Mouse (Mus musculus) embryonic facial prominence, embryonic 10.5 days (tissue): ENCODE results near the gene Foxn3. TPM values are rescaled to one million over a fixed set of nuclear protein-coding genes. Genes with fewer than 3 reads are reported as not detected.

Experiments
- DNase-seq: peaks from one replicate; pipeline ENCODE4 v3.0.0-alpha.2; 2017; ENCODE audit warnings: low spot score
- H3K27ac ChIP-seq: fragments of 300-500 bp; sonication (generic); replicated peaks from 2 replicates; pipeline ENCODE4 v1.5.1; 2016; ENCODE audit warnings: mild to moderate bottlenecking
- H3K27me3 ChIP-seq: fragments of 300-500 bp; sonication (generic); replicated peaks from 2 replicates; pipeline ENCODE4 v1.6.1; 2016; ENCODE audit warnings: low read depth, mild to moderate bottlenecking; ENCODE audit not compliant: poor library complexity, severe bottlenecking
- H3K36me3 ChIP-seq: fragments of 300-500 bp; sonication (generic); replicated peaks from 2 replicates; pipeline ENCODE4 v1.6.1; 2016; ENCODE audit warnings: mild to moderate bottlenecking, moderate library complexity
- H3K4me1 ChIP-seq: fragments of 300-500 bp; sonication (generic); 2 replicates; pipeline ENCODE4 v1.6.1; 2016
- H3K4me3 ChIP-seq: fragments of 300-500 bp; sonication (generic); 2 replicates; pipeline ENCODE4 v1.5.1; 2016; ENCODE audit warnings: mild to moderate bottlenecking, moderate library complexity
- H3K9me3 ChIP-seq: fragments of 300-500 bp; sonication (generic); 2 replicates; pipeline ENCODE4 v1.6.1; 2016; ENCODE audit warnings: mild to moderate bottlenecking
- WGBS: fragments of 180-500 bp; shearing (Covaris S2); methylation state at CpG from one replicate; pipeline ENCODE4 v1.1.7; 2016; 5-methylcytosine and 5-hydroxymethylcytosine counted together
- polyA plus RNA-seq: library from polyadenylated mRNA; unstranded; fragments of >200 nt; fragmentation: Nextera tagmentation; extraction: Ambion mirVana; gene quantifications from 2 replicates; pipeline ENCODE4 v1.2.1, GENCODE M21; 2016

Foxn3 gene
- 64.7 and 65.3 TPM in 2 replicates for polyA plus RNA-seq

DNA sequence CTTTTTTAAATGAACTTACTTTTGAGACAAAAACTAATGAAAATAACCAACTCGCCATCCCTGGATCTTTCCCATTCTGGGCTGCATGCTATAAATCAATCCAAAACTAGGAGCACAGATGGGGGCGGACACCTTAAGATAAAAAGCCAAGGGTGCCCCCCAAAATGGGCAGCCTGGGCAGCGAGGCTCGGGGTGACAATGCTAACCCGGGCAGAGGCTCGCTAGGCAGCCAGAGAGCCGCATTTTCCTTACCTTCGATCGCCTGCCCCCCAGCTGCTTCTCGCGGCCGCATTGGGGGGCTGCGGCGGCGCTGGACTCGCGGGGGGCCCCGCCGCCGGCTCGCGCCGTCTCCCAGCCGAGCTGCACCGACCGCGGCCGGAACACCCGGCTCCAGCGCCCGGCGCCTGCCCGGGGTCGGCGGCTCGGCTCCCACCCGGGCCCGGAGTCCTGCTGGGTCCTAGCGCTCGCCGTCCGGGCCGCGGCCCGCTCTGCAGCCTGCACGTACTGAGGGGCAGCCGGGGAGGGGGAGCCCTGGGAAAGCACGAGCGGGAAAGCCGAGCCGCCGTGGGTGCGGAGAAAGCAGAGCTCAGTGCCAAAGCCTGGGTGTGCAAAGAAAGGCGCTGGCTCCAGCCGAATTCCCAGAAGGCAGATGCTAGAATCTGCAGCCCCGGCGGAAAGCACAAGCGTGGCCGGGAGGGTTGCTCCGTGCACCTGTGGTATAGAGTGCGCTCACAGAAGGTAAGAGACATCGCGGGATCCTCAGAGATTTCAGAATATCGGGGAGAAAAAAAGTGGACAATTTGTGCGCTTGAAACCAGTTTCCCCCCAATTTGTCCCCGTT is at the start of gene Foxn3:
Gene Foxn3, minus strand, starts transcription at position 364 of the 841 bp plus-strand sequence.
- Histone ChIP-seq H3K36me3 (no peaks in the 10 kb centered on the region), H3K4me1 (peaks cover 42% of the 10 kb centered on the region), H3K9me3 (no peaks in the 10 kb centered on the region), H3K27me3 (0 out of 2 replicates have a peak, but pooled peaks cover 5% of the 10 kb centered on the region), H3K27ac (peak within 1 kb of the TSS; percentile 95), H3K4me3 (peak within 1 kb of the TSS; percentile 79)
- under 1% methylated on average over 66 of the region's 66 CpGs for WGBS
- peak; percentile 90 for DNase-seq

- DNase-seq: no peak
- Histone ChIP-seq H3K36me3 (no peaks in the 10 kb centered on the region), H3K27me3 (0 out of 2 replicates have a peak, but pooled peaks cover 4% of the 10 kb centered on the region), H3K27ac (no peak overlapping the region), H3K9me3 (no peaks in the 10 kb centered on the region), H3K4me3 (no peak overlapping the region), H3K4me1 (peaks cover 14% of the 10 kb centered on the region)
- 44% methylated on average over 9 of the region's 9 CpGs for WGBS
Observed at GRCm38 (mm10) chr12:99612181-99612871, 48.9 kb upstream of the Foxn3 start.

- no peak for DNase-seq
- Histone ChIP-seq H3K9me3 (no peaks in the 10 kb centered on the region), H3K27ac (no peak overlapping the region), H3K4me1 (peaks cover 2% of the 10 kb centered on the region; the same call in 1 of the 2 replicates), H3K27me3 (0 out of 2 replicates have a peak, but pooled peaks cover 4% of the 10 kb centered on the region), H3K4me3 (no peak overlapping the region), H3K36me3 (no peaks in the 10 kb centered on the region)
- 90% methylated on average over 7 of the region's 7 CpGs for WGBS
Observed at GRCm38 (mm10) chr12:99610868-99611267, 47.5 kb upstream of the Foxn3 start.

DNA sequence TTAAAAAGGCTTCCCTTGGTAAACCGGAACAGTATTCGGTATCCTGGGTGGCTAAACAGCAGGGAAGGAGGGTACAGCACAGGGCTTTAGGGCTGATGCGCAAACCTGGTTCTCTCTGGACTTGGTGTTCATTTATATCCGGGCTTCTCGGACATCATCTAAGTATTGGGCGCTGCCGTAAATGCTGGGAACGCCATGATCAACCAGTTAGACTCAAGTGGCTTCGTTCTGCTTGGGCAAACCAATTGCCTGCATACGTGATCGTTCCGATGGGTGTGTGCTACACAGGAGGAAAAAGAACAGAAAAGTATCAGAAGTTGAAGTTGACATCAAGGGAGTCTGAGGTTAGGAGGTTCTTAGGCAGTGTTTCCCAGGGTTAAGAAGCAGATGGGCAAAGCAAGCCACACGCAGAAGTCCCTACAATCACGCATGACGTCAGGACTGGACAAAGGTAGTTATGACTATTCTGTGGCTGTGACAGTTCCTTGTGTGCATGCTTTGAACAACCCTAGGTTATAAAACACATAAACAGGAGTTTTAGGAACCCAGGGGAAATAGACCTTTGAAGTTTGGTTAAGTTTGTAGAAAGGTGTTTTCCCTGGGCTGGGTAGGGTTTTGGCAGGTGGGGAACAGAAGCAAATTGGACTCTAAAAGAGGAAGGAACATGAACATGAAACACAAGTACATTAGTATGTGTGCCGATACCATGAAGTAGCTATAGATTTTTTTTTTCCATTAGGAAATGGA is 46.9 kb upstream of the Foxn3 start:
- Histone ChIP-seq H3K27me3 (0 out of 2 replicates have a peak, but pooled peaks cover 4% of the 10 kb centered on the region), H3K27ac (no peak overlapping the region), H3K9me3 (no peaks in the 10 kb centered on the region), H3K4me1 (peaks cover 2% of the 10 kb centered on the region; the same call in 1 of the 2 replicates), H3K4me3 (no peak overlapping the region), H3K36me3 (no peaks in the 10 kb centered on the region)
- WGBS: 93% methylated on average over 16 of the region's 16 CpGs
- DNase-seq: no peak

DNA sequence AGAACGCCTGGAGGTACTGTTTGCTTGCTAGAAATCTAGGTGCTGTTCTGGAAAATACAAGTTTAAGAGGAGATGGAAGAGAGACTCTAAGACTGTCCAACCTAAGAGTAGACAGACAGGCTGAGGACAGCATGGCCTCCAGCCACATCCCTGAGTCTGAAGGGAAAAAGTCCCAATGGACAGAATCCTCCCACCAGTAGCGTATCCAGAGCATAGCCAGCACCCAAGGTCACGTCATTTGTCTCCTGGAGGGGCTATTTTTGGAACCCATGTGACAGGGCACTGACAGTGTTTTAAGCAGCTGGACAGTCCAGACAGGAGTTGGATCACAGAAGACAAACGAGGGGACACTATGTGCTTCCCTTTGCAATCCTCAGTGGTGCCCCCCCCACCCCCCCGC is 46.3 kb upstream of the Foxn3 start:
- H3K9me3 ChIP-seq: no peaks in the 10 kb centered on the region
- 0 out of 2 replicates have a peak, but pooled peaks cover 4% of the 10 kb centered on the region for H3K27me3 ChIP-seq
- 77% methylated on average over 5 of the region's 5 CpGs for WGBS
- H3K4me1 ChIP-seq: peaks cover 2% of the 10 kb centered on the region; the same call in 1 of the 2 replicates
- no peak for DNase-seq
- no peaks in the 10 kb centered on the region for H3K36me3 ChIP-seq
- H3K4me3 ChIP-seq: no peak overlapping the region
- H3K27ac ChIP-seq: no peak overlapping the region

- no peak for DNase-seq
- no peak overlapping the region for H3K27ac ChIP-seq
- no peak overlapping the region for H3K4me3 ChIP-seq
- WGBS: 80% methylated on average over 10 of the region's 10 CpGs
- no peaks in the 10 kb centered on the region for H3K9me3 ChIP-seq
- H3K27me3 ChIP-seq: 0 out of 2 replicates have a peak, but pooled peaks cover 4% of the 10 kb centered on the region
- H3K36me3 ChIP-seq: no peaks in the 10 kb centered on the region
- H3K4me1 ChIP-seq: peaks cover 7% of the 10 kb centered on the region
Observed at GRCm38 (mm10) chr12:99608279-99608955, 45.0 kb upstream of the Foxn3 start.

- Histone ChIP-seq H3K27ac (no peak overlapping the region), H3K4me3 (no peak overlapping the region), H3K27me3 (0 out of 2 replicates have a peak, but pooled peaks cover 4% of the 10 kb centered on the region), H3K4me1 (peaks cover 32% of the 10 kb centered on the region), H3K36me3 (no peaks in the 10 kb centered on the region), H3K9me3 (no peaks in the 10 kb centered on the region)
- DNase-seq: no peak
- 38% methylated on average over 2 of the region's 2 CpGs for WGBS
Observed at GRCm38 (mm10) chr12:99603381-99603780, 40.0 kb upstream of the Foxn3 start.

- WGBS: 91% methylated on average over 3 of the region's 3 CpGs
- H3K9me3 ChIP-seq: no peaks in the 10 kb centered on the region
Observed at GRCm38 (mm10) chr12:99601841-99602240, 38.5 kb upstream of the Foxn3 start.

DNA sequence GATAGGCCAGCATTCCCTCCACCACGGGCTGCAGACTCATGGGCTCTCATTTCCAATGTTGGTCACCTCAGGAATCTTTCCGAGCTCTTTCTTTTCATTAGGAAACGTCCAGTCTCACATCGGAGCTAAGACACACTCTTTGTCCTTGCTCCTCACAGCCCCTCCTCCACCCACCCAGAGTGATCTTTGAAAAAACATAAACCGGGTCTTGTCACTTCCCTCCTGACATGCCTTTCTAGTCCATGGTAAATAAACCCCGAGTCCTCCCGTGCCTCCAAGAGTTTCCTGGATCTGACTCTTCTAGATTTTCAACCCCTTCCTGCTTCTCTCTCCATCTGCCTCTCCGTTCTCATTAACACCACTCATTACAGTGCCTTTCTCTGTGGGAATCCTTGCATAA is 38.0 kb upstream of the Foxn3 start:
- Histone ChIP-seq H3K27ac (no peak overlapping the region), H3K27me3 (0 out of 2 replicates have a peak, but pooled peaks cover 4% of the 10 kb centered on the region), H3K4me3 (no peak overlapping the region), H3K4me1 (peaks cover 32% of the 10 kb centered on the region), H3K9me3 (no peaks in the 10 kb centered on the region), H3K36me3 (no peaks in the 10 kb centered on the region)
- DNase-seq: no peak
- 57% methylated on average over 8 of the region's 8 CpGs for WGBS

More at GRCm38 (mm10) chr12:99601841-99602240, 38.5 kb upstream of the Foxn3 start:
- Histone ChIP-seq H3K4me3 (no peak overlapping the region), H3K36me3 (no peaks in the 10 kb centered on the region), H3K27ac (no peak overlapping the region), H3K4me1 (peaks cover 32% of the 10 kb centered on the region), H3K27me3 (0 out of 2 replicates have a peak, but pooled peaks cover 4% of the 10 kb centered on the region)
- DNase-seq: no peak

DNA sequence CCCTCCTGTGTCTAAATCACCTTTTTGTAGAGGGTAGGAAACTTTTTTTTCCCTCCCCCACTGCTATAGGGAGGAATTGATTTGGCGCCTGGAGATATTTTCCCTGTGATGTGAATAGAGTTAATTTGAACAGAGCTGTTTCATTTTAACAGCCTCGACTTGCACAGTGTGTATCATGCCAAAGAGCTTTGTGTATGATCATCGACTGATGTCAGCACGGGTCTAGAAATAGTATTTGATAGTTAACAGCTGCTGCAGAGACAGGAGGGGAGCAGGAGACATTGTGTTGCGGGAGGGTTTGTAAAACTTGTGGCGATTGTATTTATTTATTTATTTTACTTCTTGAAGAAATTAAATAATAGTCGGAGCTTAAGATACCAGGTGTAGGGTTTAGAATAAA is 36.2 kb upstream of the Foxn3 start:
- no peak for DNase-seq
- Histone ChIP-seq H3K27ac (no peak overlapping the region), H3K36me3 (no peaks in the 10 kb centered on the region), H3K9me3 (no peaks in the 10 kb centered on the region), H3K4me1 (peaks cover 32% of the 10 kb centered on the region), H3K4me3 (no peak overlapping the region), H3K27me3 (0 out of 2 replicates have a peak, but pooled peaks cover 4% of the 10 kb centered on the region)
- 65% methylated on average over 7 of the region's 7 CpGs for WGBS

- no peak overlapping the region for H3K4me3 ChIP-seq
- 92% methylated on average over 2 of the region's 2 CpGs for WGBS
- 0 out of 2 replicates have a peak, but pooled peaks cover 2% of the 10 kb centered on the region for H3K9me3 ChIP-seq
- DNase-seq: no peak
- H3K36me3 ChIP-seq: no peaks in the 10 kb centered on the region
- peaks cover 9% of the 10 kb centered on the region for H3K4me1 ChIP-seq
- H3K27me3 ChIP-seq: no peaks in the 10 kb centered on the region
- no peak overlapping the region for H3K27ac ChIP-seq
Observed at GRCm38 (mm10) chr12:99596397-99596796, 33.0 kb upstream of the Foxn3 start.
